Mouse (Mus musculus) cerebellum, adult 18-20 months (tissue): ENCODE results near the gene Rab27a.
A peak's percentile ranks its signal among the peaks of the same experiment; 100 is the strongest.

Source experiments
- DNase-seq, 2 experiments: peaks; one replicate each; pipeline ENCODE4 v3.0.0; 2021

The Rab27a gene

GRCm38 (mm10) chr9:73044146-73045079 is at the start of gene Rab27a:
Gene Rab27a, plus strand, starts transcription at chr9:73044854.
- peak; percentile 90 to 94 for DNase-seq

DNA sequence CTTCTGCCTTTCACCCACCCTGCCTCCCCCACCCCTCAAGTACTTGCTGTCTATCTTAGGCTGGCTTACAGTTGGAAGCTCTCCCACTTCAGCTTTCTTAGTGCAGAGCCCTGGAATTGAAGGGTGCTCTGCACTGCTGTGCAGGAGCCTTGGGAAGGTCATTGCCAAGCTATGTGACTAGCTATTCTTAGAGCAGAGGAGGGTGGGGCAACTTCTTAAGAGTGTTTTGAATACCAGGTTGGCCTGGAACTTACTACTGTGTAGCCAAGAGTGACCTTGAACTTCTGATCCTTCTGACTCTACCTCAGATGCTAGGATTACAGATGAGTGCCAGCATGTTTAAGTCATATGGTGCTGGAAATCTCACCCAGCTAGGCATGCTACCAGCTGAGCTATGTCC is 48.5 kb upstream of the Rab27a start:
- no peak for DNase-seq

DNA sequence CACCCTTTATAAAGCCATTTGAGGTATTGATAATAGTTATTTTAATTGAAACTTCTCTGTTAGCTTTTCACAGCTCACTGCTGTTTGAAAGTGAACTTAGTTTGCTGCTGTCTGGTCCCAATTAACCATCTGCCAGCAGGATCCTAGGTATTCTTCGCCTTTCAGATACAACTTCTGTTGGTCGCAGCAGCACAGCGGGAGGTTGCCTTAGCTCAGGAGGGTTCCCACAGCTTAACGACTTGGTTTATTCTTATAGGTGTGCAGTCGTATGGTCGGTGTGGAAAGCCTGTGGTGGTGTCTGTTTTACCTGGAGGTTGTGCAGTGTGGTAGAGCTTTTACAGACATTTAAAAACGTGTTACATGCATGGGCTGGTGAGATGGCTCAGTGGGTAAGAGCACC is 47.8 kb upstream of the Rab27a start:
- no peak for DNase-seq

- no peak for DNase-seq
Measured at GRCm38 (mm10) chr9:73000487-73000886, 44.2 kb upstream of the Rab27a start.

- no peak for DNase-seq
Measured at GRCm38 (mm10) chr9:73001314-73002011, 43.2 kb upstream of the Rab27a start.

DNA sequence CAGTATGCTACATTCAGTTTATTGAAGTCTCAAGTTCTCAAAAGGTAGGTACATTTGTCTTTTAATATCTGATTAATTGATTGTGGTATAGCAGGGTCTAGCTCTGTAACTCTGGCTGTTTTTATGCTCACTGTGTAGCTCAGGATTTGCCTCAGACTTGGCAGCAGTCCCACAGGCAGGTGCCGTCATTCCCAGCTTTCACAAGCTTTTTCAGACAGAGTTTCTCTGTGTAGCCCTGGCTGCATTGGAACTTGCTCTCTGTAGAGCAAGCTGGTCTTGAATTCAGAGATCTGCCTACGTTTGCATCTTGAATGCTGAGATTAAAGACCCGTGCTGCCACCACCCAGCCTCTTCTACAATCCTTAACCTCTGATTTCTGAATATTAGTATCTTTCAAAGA is 42.5 kb upstream of the Rab27a start:
- no peak for DNase-seq

DNA sequence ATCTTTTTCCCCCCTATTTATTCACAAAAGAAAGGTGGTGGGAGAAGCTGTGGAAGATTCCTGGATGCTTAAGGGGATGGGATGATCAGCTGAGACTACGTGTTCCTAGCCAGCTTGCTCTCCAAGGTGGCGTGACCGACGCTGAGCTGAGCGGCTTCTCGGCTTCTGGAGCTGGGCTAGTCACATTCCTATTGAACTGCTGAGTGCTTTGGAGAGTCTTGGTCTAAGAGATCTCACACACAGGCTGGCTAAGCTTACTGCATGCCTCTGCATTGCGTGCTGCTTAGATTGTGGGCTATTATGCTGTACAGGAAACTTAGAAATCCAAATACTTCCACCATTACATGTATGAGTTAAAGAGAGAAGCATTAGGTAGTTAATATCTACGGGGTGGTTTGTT is 40.6 kb upstream of the Rab27a start:
- DNase-seq, result no peak

- DNase-seq, result no peak
Measured at GRCm38 (mm10) chr9:73005106-73005505, 39.5 kb upstream of the Rab27a start.

DNA sequence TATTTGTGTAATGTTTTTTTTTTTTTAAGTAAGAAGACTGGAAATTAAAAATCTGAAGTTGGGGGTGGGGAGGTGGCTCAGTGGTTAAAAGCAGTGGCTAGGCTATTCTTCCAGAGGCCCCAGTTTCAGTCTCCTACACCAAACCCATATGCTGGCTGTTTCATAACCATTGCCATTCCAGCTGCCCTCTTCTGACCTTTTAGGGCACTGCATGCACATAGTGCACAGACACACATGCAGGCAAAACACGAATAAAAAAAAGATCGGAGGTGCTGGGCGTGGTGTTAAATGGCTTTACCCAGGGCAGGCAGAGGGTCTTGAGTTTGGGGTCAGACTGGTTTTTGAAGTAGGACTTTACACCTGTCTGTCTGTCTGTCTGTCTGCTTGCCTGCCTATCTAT is 38.5 kb upstream of the Rab27a start:
- DNase-seq, result no peak

DNA sequence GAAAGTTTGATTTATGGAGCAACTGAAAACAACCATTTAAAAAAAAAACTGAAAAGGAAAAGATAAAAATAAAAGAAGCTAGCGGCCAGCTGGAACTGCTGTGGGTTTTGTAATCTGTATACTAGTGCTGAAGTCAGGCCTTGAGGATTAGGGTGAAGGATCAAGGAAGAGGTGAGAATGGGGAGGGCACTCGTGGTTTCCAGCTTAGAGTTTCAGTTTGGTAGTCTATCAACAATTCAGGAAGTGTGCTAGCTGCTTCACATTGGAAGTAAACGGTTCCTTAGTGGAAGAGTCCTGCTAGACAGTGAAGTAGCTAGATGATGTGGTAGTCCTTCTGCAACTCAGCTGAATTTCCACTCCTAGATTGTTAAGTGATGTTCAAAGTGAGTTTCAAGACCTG is 36.3 kb upstream of the Rab27a start:
- DNase-seq, result no peak

GRCm38 (mm10) chr9:73012629-73013028 is 32.0 kb upstream of the Rab27a start:
- no peak for DNase-seq

- DNase-seq, result no peak
Measured at GRCm38 (mm10) chr9:73014724-73015123, 29.9 kb upstream of the Rab27a start.

- peak; percentile 60 to 65 for DNase-seq
Measured at GRCm38 (mm10) chr9:73019841-73020240, 24.8 kb upstream of the Rab27a start.

DNA sequence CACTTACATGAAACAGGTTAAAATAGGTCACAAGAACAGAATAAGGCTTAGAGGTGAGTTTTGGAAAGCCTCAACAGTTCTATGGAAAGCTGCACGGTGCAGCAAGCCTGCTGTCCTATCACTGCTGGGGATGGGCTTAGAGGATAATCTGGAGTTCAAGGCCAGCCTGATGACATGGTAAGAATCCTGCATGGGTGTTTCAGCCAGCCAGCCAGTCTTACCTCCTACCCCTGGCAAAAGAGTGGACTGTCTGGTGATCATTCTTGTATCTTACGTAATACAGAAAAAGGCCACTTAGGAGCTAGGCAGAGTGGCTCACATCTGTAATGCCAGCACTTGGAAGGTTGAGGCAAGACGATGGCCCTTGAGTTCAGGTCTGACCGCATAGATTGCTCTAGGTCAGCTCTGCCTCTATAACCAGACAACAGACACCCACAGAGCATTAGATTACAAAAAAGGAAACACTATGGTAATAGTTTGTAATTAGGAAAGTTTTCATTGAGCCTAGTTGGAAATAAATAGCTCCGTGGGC is 24.0 kb upstream of the Rab27a start:
- no peak for DNase-seq

DNA sequence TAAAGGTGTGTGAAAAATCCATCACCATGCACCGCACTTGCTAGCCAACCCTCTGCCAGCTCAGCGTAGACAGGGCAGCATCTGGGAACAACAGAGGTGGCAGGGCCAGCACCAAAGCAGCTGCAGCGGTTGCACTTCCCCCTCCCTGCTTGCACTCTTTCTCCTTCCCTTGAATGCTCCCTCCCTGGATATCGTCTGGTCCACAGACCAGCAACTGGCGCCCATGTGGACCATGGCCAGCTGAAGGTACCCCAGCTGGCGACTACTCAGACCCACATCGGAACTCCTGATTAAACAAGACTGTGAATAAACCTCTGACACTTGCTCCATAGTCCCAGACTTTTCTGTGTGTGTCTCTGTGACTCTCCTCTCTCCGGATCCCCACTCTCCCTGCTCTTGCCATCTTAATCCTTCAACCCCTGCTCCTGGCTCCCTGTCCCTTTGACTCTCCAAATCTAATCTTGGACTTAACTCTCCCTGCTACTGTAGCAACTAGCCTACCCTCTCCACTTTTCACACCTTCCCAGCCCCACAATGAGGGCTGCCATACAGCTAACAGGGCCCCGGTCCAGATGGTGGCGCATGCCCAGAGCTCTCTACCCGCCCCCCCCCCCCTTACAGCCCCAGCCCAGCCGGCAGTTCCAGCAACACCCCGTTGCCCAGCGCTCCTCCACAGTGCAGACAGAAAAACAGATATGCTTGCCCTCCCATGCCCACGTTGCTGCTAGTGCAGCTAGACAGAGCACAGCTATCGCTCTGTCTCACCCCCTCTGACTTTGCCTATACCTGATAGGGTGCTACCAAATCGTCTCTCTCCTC is 18.6 kb upstream of the Rab27a start:
- DNase-seq, result peak; percentile 25 to 28

DNA sequence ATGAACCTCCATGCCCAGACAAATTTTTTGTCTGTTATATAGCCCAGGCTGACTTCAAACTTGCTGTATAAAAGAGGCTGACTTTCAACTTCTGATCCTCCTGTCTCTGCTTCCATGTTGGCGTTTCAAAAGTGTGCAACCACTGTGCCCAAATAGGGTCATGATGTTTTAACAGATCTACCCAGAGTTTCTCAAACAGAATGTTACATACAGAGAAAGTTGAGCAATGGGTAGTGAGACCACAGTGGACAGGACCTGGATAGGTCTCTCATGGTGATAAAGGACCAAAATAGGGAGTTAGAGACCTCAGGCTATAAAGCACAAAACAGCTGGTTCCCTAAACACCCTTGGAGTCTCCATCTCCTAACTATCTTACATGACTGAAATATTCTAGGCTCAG is 14.2 kb upstream of the Rab27a start:
- no peak for DNase-seq

GRCm38 (mm10) chr9:73031421-73031820 is 13.2 kb upstream of the Rab27a start:
- DNase-seq, result peak; percentile 64 to 74

DNA sequence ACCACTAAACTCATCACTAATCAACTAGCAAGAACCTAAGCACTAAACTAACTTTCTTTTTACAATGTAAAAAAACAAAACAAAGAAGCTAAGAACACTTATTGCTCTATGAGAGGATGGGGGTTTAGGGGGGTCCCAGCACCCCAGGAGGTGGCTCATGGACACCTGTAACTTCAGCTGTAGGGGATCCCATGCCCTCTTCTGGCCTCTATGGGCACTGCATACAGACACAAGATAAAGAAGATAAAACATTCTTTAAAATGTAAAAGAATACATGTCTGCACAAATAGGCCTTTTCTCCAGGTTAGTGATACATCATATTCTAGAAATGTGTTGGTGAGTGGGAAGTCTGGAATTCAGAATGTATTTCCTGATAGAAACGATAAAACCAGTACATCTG is 11.2 kb upstream of the Rab27a start:
- no peak for DNase-seq

- peak; percentile 96 to 98 for DNase-seq
Measured at GRCm38 (mm10) chr9:73039222-73039945, 5.3 kb upstream of the Rab27a start.

GRCm38 (mm10) chr9:73040080-73040479 is 4.6 kb upstream of the Rab27a start, which contains the start of gene Pigb:
Gene Pigb, minus strand, starts transcription at chr9:73040378.
- no peak for DNase-seq

- peak; percentile 29 to 52 for DNase-seq
Measured at GRCm38 (mm10) chr9:73045204-73045603, 550 bp downstream of the Rab27a start.

GRCm38 (mm10) chr9:73045711-73046110 is 1.1 kb downstream of the Rab27a start:
- no peak for DNase-seq
